Mouse (Mus musculus) heart, postnatal 25 days (tissue): ENCODE data around the gene Cpvl. TPM values are rescaled to one million over a fixed set of nuclear protein-coding genes. Genes with fewer than 3 reads are reported as not detected.

Experiments used
- DNase-seq: peaks from one replicate; pipeline ENCODE4 v3.0.0; 2022; ENCODE audit warnings: low spot score
- intact Hi-C: fragments of 180-260 bp; cut with DNase I; formaldehyde crosslinking; loops from one replicate; pipeline ENCODE4 v1.15.1; 2025
- total RNA-seq, 2 experiments: library from RNA; stranded (reverse); gene quantifications; 2 replicates each; pipeline ENCODE4 v1.2.3; 2021

Gene Cpvl
- total RNA-seq, 2 experiments from 2014 or later, result not detected

DNA sequence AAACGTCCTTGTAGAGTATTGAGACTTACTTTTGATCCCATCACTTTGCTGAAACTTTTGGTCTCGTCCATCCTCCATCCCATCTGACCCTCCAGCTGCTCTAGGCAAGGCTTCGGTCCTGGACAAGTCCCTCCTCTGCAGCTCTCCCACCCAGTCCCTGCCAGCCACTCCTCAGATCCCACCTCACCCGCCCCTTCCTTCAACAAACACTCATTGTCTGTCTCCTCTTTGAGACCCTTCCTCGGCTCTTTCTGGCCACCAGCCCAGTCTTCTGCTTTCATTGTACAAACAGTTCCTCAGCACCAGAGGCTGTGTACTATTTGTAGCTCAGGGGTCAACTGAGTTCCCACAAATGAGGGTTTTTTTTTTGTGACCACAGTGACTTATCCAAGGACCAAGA, 5.0 kb downstream of the Cpvl start:
- no peak for DNase-seq
- intact Hi-C loops, result no loop called here

DNA sequence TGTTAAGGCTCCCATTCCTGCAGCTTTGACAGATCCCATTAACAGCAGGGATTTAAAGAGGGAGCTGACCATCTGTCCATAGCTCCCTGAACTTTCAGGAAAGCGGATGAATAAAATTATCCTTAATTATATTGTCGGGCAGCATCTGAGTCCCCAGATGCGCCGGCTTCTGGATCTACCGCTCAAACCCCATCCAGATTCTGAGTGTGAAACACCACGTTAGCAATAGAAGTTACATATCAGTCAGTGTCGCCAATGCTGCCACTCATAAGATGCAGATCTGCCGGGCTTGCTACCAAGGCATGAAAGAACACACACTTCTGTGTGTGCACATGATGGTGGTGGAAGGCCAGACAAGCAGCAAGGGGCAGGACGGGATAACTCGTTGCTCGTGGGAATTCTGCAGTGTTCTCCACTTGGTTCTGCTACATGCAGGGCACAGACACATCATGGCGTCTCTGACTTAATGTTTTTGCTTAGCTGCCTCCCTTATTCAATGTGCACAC, 6.2 kb downstream of the Cpvl start:
- no peak for DNase-seq
- intact Hi-C loops, result no loop called here

DNA sequence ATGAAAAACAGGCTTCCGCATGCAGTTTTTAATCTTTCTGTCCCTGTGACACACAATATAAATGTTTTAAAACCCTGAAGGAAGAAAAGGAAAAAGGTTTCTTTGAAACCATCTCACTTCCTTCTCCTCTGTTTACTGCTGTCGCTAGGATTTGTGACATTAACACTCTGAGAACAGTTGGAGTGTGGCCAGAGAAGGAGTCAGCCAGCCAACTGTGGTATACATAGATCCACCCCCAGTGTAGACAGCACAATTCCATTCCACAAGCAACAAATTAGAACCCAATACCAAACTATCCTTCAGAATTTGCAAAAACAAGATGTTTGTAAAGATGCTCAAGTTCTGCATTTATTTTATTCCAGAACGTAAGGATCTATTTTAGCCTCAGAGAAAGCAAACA, 6.7 kb downstream of the Cpvl start:
- intact Hi-C loops, result no loop called here
- DNase-seq, result no peak

DNA sequence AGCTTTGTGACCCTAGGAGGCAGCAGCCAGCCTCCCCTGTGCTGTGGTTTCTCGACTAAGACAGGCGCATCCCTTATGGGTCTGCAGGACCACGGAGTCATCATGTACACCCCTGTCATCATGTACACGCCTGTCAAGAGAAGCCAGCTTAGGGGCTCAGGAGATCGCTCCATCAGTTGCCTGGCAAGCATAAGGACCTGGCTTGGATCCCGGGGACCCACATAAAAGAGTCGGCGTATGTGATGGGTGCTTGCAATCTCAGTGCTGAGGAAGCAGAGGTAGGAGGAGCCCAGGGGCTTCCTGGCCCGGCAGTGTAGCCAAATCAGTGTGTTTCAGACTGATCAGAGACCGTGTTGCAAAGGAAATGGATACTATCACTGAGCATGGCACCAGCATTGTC, 9.4 kb downstream of the Cpvl start:
- no peak for DNase-seq
- intact Hi-C loops, result loop anchor here (5.0 kb wide), 1 partner anchor 193 kb away; no protein-coding TSS in a partner anchor

DNA sequence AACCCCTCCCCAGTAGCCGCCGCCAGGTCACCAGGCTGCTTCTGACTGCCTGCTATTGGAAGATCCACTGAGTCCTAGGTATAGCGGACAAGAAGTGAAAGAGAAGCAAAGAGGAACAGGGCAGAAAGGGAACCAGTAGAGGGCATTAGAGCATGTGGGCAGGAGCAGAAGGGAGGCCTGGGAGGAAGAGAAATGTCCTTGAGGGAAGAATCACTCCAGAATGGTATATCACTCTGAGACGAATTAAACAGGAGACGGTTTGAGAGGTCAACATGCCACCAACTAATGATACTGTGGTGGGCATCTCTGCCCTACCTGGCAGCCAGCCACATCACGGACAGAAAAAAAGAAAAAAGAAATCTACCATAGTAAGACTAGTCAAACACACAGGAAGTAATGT, 9.9 kb downstream of the Cpvl start:
- no peak for DNase-seq
- intact Hi-C loops, result loop anchor here (5.0 kb wide), 1 partner anchor 194 kb away; no protein-coding TSS in a partner anchor

DNA sequence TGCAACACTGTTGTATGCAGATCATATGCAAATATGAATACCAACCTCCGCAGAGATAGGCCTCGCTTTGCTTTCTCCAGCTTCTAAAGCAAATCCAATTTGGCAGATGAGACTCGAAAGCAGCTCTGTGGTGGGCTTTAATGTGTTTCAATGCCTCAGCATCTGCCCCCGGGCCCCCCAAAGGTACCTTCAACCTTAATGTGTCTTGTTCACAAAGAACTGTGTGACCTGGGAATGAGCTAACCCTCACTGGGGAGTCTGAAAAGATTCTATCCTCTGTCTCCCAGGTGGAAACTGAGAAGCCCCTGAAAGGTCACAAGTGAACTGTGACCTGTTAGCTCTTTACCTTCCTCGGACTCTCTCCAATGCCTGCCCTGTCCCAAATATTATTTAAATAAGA, 11.9 kb downstream of the Cpvl start:
- intact Hi-C loops, result loop anchor here (5.0 kb wide), 1 partner anchor 196 kb away; no protein-coding TSS in a partner anchor
- no peak for DNase-seq

DNA sequence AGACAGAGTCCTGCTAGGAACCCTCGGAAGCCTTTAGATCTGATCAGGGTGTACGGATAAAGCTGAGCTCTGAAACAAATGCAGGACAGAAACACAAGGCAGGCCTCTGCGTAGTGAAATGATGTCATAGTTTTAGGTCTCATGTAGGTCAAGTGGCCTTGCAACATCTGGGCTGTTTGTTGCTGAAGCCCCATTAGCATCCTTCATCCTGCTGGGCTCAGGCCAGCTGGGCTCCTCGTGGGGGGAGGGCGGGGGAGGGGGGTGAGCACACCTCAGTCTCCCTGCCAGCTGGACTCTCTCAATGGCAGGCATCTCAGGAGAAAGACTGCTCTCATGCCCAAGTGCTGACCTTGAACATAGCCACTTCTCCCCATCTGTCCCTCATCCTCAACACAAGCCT, 12.6 kb downstream of the Cpvl start:
- intact Hi-C loops, result loop anchor here (5.0 kb wide), 1 partner anchor 196 kb away; no protein-coding TSS in a partner anchor
- DNase-seq, result no peak

DNA sequence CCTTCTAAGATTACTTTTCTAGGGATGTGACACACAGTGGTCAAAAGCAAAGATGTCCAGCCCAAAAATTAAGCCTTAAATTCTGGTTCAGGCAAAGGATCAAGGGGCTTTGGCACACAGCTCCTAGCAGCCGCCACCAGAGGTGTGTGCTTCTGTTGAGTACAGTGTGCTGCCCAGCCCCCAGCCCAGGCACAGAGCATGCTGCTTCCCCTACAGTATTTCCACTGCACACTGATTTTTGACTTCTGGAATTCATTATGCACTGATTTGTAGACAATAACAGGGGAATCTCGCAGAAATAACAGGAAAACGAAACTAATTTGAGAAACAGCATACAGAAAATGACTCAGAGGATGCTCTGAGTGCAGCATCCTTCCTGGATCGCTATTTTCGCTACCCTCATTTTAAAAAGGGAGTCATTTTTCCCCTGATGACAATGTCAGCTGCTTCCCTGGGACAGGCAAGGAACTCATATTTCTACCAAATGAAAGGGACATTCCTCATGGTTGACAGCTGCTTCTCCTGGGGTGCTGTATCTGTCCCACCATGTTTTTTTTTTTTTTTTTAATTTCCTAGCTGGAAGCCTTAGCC, 14.5 kb downstream of the Cpvl start:
- intact Hi-C loops, result no loop called here
- DNase-seq, result no peak

DNA sequence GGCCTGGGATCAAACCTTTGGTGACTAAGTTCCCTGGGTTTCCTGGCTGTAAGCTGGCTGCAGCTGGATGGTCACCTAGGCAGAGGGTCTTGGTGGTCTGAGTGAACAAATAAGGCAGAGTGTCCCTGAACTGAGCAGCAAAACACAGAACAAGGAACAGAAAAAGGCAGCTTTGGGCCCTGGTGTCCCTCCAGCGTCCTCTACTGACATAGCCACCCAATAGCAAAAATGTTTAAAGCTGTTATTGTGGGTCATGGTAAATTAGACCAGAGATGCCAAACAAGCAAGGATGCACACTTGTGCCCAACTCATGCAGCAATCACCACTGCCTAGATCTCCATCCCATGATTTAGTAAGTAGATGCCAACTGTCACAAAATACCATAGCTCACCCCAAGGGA, 16.5 kb downstream of the Cpvl start:
- no peak for DNase-seq
- intact Hi-C loops, result no loop called here

DNA sequence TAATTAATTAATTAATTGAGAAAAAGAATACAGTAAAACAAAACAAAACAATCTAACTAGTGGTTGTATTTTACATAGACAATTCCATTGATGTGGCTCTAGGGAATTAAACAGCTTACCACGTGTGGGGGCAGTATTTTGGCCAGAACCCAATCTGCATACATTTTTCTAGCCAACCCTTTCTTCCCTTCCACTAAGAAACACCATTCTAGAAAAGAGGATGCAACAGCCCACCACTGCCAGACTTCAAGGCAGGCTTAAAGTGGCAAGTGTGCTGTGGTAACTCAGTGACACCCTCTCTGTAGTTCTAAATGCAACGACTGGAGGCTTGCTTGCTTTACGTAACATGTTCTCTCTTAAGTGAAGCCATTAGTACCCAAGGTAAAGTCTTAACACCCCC, 18.6 kb downstream of the Cpvl start:
- no peak for DNase-seq
- intact Hi-C loops, result loop anchor here (2.0 to 5.0 kb wide), 3 partner anchors 88 to 269 kb away; no protein-coding TSS in a partner anchor

DNA sequence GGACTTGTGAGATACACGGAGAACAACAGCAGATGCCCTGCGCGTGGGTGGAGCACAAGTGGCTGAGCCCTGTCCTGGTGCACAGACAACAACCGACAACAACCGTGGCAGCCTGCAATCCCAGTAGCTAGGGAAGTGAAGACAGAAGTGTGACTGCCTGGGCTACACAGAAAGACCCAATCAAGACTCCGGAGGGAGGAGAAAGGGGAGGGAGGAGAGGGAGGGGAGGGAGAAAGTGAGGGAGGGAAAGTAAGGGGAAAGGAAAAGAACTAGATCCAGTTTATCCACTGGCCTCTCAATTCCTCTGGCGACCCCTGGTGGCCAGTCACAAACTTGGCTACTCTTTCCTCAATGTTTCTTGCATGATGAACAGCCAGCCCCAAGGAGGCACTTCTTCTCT, 20.1 kb downstream of the Cpvl start:
- intact Hi-C loops, result loop anchor here (1.0 to 5.0 kb wide), 3 partner anchors 86 to 177 kb away; no protein-coding TSS in a partner anchor

DNA sequence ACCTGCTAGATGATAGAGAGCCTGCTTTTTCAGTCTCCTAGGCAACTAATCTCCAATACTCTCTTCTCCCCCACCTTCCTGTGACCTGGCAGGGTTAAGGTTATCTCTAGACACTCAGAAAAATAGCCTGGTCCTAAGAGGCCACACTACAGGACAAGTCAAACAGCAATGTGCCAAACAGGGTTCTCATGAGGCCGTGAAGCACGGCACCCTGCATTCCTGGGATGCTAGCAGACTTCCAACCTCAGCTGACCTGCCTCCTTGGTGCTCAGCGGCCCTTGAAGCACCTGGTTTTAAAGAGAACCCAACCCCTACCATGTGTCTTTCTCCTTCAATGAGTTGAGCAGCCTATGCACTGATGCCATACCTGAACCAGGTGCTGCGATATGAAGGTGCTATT, 22.0 kb downstream of the Cpvl start:
- intact Hi-C loops, result loop anchor here (5.0 kb wide), 2 partner anchors 84 to 159 kb away; no protein-coding TSS in a partner anchor
- DNase-seq, result no peak

More for the DNA sequence above, 20.1 kb downstream of the Cpvl start:
- peak; percentile 52 for DNase-seq

DNA sequence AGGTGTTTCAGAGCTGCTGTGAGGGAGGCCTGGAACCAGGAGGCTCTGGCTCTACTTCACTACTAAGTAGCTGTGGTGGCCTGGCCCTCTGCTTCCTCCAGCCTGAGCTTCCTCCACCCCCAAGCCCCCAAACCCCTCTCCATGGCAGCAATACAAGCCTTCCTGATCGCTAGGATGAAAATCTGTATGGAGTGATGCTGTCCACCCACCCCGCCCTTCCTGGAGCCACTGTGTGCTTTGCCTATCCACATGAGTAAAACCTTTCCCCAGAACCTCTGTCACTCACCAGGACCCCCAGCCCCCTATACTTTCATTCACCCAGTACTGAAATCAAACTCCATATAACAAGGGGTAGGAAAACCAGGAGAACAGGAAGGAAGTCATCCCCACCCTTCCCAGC, 22.6 kb downstream of the Cpvl start:
- intact Hi-C loops, result loop anchor here (5.0 kb wide), 2 partner anchors 84 to 159 kb away; no protein-coding TSS in a partner anchor
- no peak for DNase-seq

DNA sequence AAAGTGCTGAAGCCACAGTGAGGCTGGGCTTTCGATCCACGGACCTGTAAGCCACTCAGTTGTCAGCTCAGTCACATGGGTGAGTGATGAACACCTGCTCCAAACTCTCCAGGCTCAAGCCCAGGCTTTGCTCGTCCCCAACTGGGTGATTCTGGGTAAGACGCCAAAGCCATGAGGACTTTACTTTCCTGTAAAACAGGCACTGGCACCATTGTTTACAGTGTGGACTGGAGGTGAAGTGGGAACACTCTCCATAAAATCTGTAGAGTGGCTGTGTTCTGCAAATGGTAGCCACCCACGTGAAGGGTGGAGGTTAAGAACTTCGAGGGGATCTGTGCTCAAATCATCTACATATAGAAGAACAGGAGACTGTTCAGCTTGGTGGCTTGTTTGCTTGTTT, 23.2 kb downstream of the Cpvl start:
- DNase-seq, result no peak
- intact Hi-C loops, result loop anchor here (5.0 kb wide), 2 partner anchors 83 to 158 kb away; no protein-coding TSS in a partner anchor

DNA sequence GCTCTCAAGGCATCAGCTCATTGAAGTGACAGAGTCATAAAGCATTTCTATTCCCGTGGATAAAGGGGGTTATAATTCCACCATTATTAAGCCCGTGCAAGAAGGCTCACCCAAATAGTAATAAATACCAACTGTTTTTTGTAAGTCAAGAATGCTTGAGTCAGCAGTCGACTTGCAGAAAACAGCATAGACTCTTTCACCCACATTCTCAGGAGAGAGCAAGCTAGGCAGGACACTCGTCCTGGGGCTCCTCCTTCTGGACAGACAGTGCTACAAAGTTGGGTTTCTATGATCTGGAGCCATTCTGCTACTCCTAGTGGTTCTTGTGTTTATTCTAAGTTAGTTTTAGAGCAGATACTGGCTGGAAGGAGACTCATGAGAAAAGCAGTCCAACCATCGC, 24.4 kb downstream of the Cpvl start:
- peak; percentile 35 for DNase-seq
- intact Hi-C loops, result no loop called here

DNA sequence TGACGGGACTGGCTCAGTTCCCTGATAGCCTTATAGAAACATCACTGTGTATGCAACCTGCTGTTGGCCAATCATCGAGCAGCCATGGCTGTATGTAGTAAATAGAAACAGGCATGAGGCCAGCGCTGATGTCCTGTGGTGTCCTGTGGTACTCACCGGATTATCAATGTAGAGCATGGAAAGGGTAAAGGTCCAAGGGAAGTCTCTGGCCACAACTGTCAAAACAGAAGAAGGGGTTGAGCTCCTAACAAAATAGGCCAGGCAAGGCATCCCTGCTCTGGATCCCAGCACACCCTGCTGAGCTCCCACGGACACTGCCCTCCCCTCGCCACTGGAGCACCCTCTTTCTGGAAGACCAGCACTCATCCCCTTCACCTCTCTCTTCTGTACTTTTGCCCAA, 25.1 kb downstream of the Cpvl start:
- intact Hi-C loops, result no loop called here
- no peak for DNase-seq

DNA sequence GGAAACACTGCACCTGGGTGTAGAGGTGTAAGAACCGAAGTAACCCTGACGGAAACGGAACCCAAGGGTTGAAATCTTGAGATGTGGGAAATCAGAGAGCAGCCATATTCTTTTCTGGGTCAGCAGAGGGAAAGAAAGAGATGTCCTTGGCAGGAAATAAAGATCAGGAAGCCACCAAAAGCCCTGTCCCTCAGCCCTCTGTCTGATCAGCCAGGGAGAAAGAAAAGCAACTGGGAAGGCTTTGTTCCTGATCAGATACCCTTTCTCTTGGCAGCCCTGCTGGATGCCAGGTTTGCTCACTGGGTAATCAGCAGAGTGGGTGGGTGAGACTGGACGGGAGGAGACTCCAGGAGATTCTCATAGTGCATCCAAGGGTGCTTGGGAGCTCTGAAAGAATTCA, 27.1 kb downstream of the Cpvl start:
- no peak for DNase-seq
- intact Hi-C loops, result no loop called here

DNA sequence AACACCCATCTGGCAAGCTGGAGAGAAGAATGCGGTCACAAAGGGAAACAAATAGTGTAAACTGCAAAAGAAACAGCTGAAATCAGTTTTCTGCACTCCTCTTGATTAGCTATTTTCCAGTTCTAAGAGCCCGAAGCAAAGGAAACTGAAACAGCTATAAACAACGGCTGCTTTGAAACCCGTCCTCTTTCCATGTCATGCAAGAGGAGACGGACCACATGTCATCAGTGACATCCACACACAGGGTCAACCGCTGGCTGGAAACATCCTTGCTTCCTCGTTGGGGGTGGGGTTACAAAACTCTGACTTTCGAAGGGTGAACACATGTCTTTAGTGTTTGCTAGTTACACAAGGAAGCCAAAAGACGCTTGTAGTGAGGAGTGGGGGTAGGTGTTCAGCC, 27.6 kb downstream of the Cpvl start:
- DNase-seq, result no peak
- intact Hi-C loops, result no loop called here

DNA sequence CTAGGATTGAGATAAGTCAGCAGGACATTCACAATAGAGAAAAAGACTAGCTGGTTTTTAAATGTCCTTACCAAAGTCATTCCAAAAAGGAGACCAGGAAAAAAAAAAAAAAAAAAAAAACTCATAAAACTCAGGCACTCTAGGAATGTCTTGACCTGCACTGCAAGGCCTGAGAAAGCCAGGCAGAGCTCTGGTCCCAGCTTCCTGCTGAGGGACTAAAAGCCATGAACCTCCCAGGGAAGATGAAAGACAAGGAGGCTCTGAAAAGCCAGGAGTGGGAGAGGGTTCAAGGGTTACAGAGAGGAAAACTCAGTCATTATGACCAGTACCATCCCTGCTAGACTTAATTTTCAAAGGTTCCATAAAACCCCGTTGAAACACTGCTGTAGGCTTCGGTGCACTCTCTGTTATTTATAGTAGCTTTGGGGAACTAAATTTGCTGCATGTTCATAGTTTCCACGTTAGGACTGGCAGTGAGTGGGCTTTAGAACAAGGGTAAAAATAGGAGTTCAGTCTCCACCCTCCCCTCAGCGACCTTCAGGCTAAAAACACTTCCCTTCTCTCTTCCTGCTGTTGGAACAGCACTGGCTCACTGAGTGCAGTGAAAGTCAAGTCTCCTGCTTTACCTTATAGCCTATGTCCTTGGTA, 30.0 kb downstream of the Cpvl start:
- no peak for DNase-seq
- intact Hi-C loops, result no loop called here

DNA sequence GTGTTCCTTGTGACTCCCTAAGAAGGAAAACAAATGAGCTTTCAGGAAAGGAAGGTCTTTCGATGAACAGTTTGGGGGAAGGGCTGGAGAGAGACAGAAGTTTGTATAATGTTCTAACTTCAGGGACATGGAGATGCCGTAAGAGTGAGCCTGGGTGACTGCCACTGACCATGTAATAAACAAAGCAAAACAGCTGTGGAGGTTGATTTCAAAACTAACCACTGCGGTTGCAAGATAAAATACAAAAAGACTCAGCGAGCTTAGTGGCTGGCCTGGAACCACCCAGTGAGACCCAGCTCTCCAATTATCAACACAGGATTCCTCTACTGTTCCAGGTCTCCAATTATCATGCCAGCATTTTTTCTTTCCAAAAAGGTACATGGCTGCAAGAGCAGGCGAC, 33.6 kb downstream of the Cpvl start:
- DNase-seq, result no peak
- intact Hi-C loops, result no loop called here

DNA sequence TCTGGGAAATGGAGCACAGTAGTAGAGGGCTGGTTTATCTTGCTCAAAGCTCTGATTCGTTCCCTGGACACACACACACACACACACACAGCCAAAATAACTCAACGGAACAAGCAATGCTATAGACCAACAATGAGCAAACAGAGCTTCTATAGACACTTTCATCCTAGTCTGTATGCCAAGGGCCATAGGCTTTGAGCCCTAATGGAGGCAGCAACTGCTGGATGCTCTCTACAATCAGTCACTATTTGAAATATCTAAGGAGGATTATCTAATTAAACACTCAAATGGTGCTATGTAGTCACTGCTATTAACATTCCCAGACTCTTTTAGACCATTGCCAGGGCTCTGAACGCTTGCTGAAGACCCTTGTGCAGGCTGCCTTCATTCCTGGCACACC, 34.1 kb downstream of the Cpvl start:
- no peak for DNase-seq
- intact Hi-C loops, result no loop called here
